Mouse (Mus musculus): ENCODE measurements at regions not wholly inside any gene's neighbourhood (a gene's known extent, or its start where the extent isn't known, plus 50 kb on each side); places are given as distances from the start of the nearest gene placed in this dataset.

- no peak overlapping the region for H3K4me2 ChIP-seq (replicated peaks; ENCODE audit: low read depth, low read length)
- no peak for DNase-seq (ENCODE audit: low spot score)
- WGBS = 54% methylated on average over 1 of the region's 1 CpGs
- H3K4me3 ChIP-seq (ENCODE audit: low read depth, low read length) = no peak overlapping the region
- H3K9me3 ChIP-seq (ENCODE audit: control insufficient read depth, low read length) = no peaks in the 10 kb centered on the region
- no peak overlapping the region for H3K27ac ChIP-seq (ENCODE audit: low read depth, low read length)
- no peak overlapping the region for H3K9ac ChIP-seq (ENCODE audit: low read depth, low read length)
- ATAC-seq (ENCODE audit: low FRiP score) = no peak
- H3K4me1 ChIP-seq (replicated peaks; ENCODE audit: control insufficient read depth, insufficient read depth, low read length) = no peaks in the 10 kb centered on the region
- no peaks in the 10 kb centered on the region for H3K36me3 ChIP-seq (ENCODE audit: control insufficient read depth, insufficient read depth, low read length)
- H3K27me3 ChIP-seq (ENCODE audit: control insufficient read depth, insufficient read depth, low read length) = no peaks in the 10 kb centered on the region
Measured at GRCm38 (mm10) chr12:58423581-58423980, 154.5 kb upstream of the Clec14a start.

GRCm38 (mm10) chr12:58401904-58402303, 132.8 kb upstream of the Clec14a start:
- Histone ChIP-seq H3K36me3 (ENCODE audit: control insufficient read depth, insufficient read depth, low read length) (no peaks in the 10 kb centered on the region), H3K9ac (ENCODE audit: low read depth, low read length) (no peak overlapping the region), H3K4me1 (replicated peaks; ENCODE audit: control insufficient read depth, insufficient read depth, low read length) (no peaks in the 10 kb centered on the region), H3K9me3 (ENCODE audit: control insufficient read depth, low read length) (no peaks in the 10 kb centered on the region), H3K27me3 (ENCODE audit: control insufficient read depth, insufficient read depth, low read length) (no peaks in the 10 kb centered on the region), H3K4me2 (replicated peaks; ENCODE audit: low read depth, low read length) (no peak overlapping the region), H3K27ac (ENCODE audit: low read depth, low read length) (no peak overlapping the region), H3K4me3 (ENCODE audit: low read depth, low read length) (no peak overlapping the region)
- 70% methylated on average over 3 of the region's 3 CpGs for WGBS
- DNase-seq (ENCODE audit: low spot score) (no peak), ATAC-seq (ENCODE audit: low FRiP score) (no peak)

- no peak overlapping the region for H3K9ac ChIP-seq (ENCODE audit: low read depth, low read length)
- no peaks in the 10 kb centered on the region for H3K4me1 ChIP-seq (replicated peaks; ENCODE audit: control insufficient read depth, insufficient read depth, low read length)
- ATAC-seq (ENCODE audit: low FRiP score) (no peak), DNase-seq (ENCODE audit: low spot score) (no peak)
- no peaks in the 10 kb centered on the region for H3K27me3 ChIP-seq (ENCODE audit: control insufficient read depth, insufficient read depth, low read length)
- 88% methylated on average over 4 of the region's 4 CpGs for WGBS
- no peak overlapping the region for H3K4me3 ChIP-seq (ENCODE audit: low read depth, low read length)
- H3K36me3 ChIP-seq (ENCODE audit: control insufficient read depth, insufficient read depth, low read length) = no peaks in the 10 kb centered on the region
- no peak overlapping the region for H3K4me2 ChIP-seq (replicated peaks; ENCODE audit: low read depth, low read length)
- no peaks in the 10 kb centered on the region for H3K9me3 ChIP-seq (ENCODE audit: control insufficient read depth, low read length)
- H3K27ac ChIP-seq (ENCODE audit: low read depth, low read length) = no peak overlapping the region
Measured at GRCm38 (mm10) chr12:58360258-58360657, 91.2 kb upstream of the Clec14a start.

- Histone ChIP-seq H3K27me3 (ENCODE audit: control insufficient read depth, insufficient read depth, low read length) (no peaks in the 10 kb centered on the region), H3K4me1 (replicated peaks; ENCODE audit: control insufficient read depth, insufficient read depth, low read length) (no peaks in the 10 kb centered on the region), H3K4me2 (replicated peaks; ENCODE audit: low read depth, low read length) (no peak overlapping the region), H3K9ac (ENCODE audit: low read depth, low read length) (no peak overlapping the region), H3K9me3 (ENCODE audit: control insufficient read depth, low read length) (no peaks in the 10 kb centered on the region), H3K27ac (ENCODE audit: low read depth, low read length) (no peak overlapping the region), H3K4me3 (ENCODE audit: low read depth, low read length) (no peak overlapping the region), H3K36me3 (ENCODE audit: control insufficient read depth, insufficient read depth, low read length) (no peaks in the 10 kb centered on the region)
- DNase-seq (ENCODE audit: low spot score) (no peak), ATAC-seq (ENCODE audit: low FRiP score) (no peak)
Measured at GRCm38 (mm10) chr12:58334163-58334562, 65.1 kb upstream of the Clec14a start.

- H3K9me3 ChIP-seq (ENCODE audit: control insufficient read depth, low read length) = no peaks in the 10 kb centered on the region
- no peaks in the 10 kb centered on the region for H3K27me3 ChIP-seq (ENCODE audit: control insufficient read depth, insufficient read depth, low read length)
- no peak overlapping the region for H3K4me2 ChIP-seq (replicated peaks; ENCODE audit: low read depth, low read length)
- no peak overlapping the region for H3K9ac ChIP-seq (ENCODE audit: low read depth, low read length)
- H3K4me3 ChIP-seq (ENCODE audit: low read depth, low read length) = no peak overlapping the region
- WGBS = 78% methylated on average over 2 of the region's 2 CpGs
- ATAC-seq (ENCODE audit: low FRiP score) (no peak), DNase-seq (ENCODE audit: low spot score) (no peak)
- H3K36me3 ChIP-seq (ENCODE audit: control insufficient read depth, insufficient read depth, low read length) = no peaks in the 10 kb centered on the region
- H3K27ac ChIP-seq (ENCODE audit: low read depth, low read length) = no peak overlapping the region
- no peaks in the 10 kb centered on the region for H3K4me1 ChIP-seq (replicated peaks; ENCODE audit: control insufficient read depth, insufficient read depth, low read length)
Measured at GRCm38 (mm10) chr12:58329913-58330312, 60.8 kb upstream of the Clec14a start.

GRCm38 (mm10) chr12:58323953-58324352, 54.9 kb upstream of the Clec14a start:
- Histone ChIP-seq H3K36me3 (ENCODE audit: control insufficient read depth, insufficient read depth, low read length) (no peaks in the 10 kb centered on the region), H3K4me3 (ENCODE audit: low read depth, low read length) (no peak overlapping the region), H3K9ac (ENCODE audit: low read depth, low read length) (no peak overlapping the region), H3K27ac (ENCODE audit: low read depth, low read length) (no peak overlapping the region), H3K4me2 (replicated peaks; ENCODE audit: low read depth, low read length) (no peak overlapping the region), H3K4me1 (replicated peaks; ENCODE audit: control insufficient read depth, insufficient read depth, low read length) (no peaks in the 10 kb centered on the region), H3K27me3 (ENCODE audit: control insufficient read depth, insufficient read depth, low read length) (no peaks in the 10 kb centered on the region), H3K9me3 (ENCODE audit: control insufficient read depth, low read length) (no peaks in the 10 kb centered on the region)
- DNase-seq (ENCODE audit: low spot score) (no peak), ATAC-seq (ENCODE audit: low FRiP score) (no peak)
- WGBS = 87% methylated on average over 3 of the region's 3 CpGs
